Mouse (Mus musculus) spleen, embryonic (tissue): ENCODE measurements at regions not wholly inside any gene's neighbourhood (a gene's known extent, or its start where the extent isn't known, plus 50 kb on each side); places are given as distances from the start of the nearest gene placed in this dataset.

Experiments
- CTCF ChIA-PET: fragments of 350-600 bp; sonication (Branson Sonifier 250); formaldehyde crosslinking; loops from one replicate; lab custom pipeline; 2022; lab: Charles Lee

DNA sequence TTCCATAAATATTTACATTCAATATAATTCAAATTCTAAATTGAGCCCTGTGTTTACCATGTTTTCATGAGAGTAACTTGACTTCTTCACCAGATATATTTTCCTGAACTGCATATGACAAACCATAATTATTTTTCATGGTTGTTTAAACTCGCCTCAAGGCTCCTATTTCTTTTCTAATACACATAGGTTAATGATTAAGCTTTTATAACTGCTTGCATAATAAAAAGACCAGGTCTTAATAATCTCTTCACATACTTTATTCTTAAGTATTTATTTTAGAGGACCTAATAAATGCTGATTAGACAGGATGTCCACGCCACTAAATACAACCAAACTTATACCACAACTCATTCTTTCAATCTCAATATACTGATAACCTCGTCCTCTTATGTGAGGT, 86.1 kb upstream of the Gnpda2 start:
- CTCF ChIA-PET = no interaction called here

DNA sequence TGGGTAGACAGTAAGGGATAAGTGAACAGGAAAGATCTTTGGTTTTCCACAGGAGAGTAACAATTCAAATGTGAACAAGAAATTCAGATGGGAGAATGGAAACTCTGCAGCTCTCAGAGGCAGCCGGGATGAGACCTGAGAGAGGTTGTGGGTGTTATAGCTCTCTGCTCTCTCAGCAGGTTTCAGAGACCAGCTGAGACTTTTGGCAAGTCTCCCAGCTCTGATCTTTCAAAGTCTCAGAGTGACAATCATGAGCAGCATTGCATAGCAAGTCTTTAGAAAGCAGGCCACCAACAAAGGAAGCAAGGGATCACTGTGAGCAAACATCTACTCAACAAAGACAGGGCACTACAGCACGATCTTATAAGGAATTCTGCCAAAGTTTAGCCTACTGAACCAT, 73.4 kb upstream of the Gnpda2 start:
- CTCF ChIA-PET = no interaction called here

DNA sequence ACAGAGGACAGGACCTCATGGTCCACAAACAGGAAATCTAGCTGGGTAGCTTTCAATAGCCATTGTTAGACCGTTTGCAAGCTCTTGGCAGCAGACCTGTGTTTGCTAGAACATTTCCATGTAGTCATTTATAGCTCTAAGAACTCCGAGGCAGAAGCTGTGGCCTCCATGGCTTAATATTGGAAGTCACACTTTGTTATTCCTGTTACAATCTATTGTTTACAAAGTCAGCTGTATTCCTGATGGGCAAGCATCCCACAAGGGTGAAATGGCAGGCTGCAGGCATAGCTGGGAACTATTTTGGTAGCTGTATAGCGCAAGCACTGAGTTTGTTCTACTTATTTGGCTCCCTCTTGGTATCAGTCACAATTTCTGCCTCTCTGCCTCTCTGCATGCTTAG, 71.8 kb upstream of the Gnpda2 start:
- CTCF ChIA-PET = no interaction called here
